Mouse (Mus musculus) neural tube, embryonic 11.5 days (tissue): Measurements from ENCODE around the gene Heatr4. TPM values are rescaled to one million over a fixed set of nuclear protein-coding genes. Genes with fewer than 3 reads are reported as not detected.
A peak's percentile ranks its signal among the peaks of the same experiment; 100 is the strongest.

Experiments used
- ATAC-seq: fragments of 200-750 bp; cut with Nextera tagmentation; 2 replicates; pipeline ENCODE4 v1.8.0; 2017; ENCODE audit warnings: moderate number of reproducible peaks, mild to moderate bottlenecking, moderate TSS enrichment, moderate library complexity; ENCODE audit not compliant: insufficient read depth, low FRiP score, low TSS enrichment
- DNase-seq: peaks from one replicate; pipeline ENCODE4 v3.0.0-alpha.2; 2015; ENCODE audit warnings: low spot score
- H3K27ac ChIP-seq: fragments of 300-500 bp; sonication (generic); 2 replicates; pipeline ENCODE4 v1.5.1; 2014; ENCODE audit warnings: low read depth, mild to moderate bottlenecking, low read length
- H3K27me3 ChIP-seq: fragments of 300-500 bp; sonication (generic); 2 replicates; pipeline ENCODE4 v1.6.1; 2014; ENCODE audit warnings: mild to moderate bottlenecking, low read length, mixed read lengths; ENCODE audit not compliant: control insufficient read depth, insufficient read depth
- H3K36me3 ChIP-seq: fragments of 300-500 bp; sonication (generic); 2 replicates; pipeline ENCODE4 v1.6.1; 2014; ENCODE audit warnings: mild to moderate bottlenecking, low read length, moderate library complexity, mixed read lengths; ENCODE audit not compliant: control insufficient read depth, insufficient read depth
- H3K4me1 ChIP-seq: fragments of 300-500 bp; sonication (generic); 2 replicates; pipeline ENCODE4 v1.6.1; 2014; ENCODE audit warnings: low read length, mixed read lengths; ENCODE audit not compliant: control insufficient read depth, insufficient read depth
- H3K4me2 ChIP-seq: fragments of 300-500 bp; sonication (generic); 2 replicates; pipeline ENCODE4 v1.6.1; 2014; ENCODE audit warnings: low read depth, mild to moderate bottlenecking, moderate library complexity
- H3K4me3 ChIP-seq: fragments of 300-500 bp; sonication (generic); 2 replicates; pipeline ENCODE4 v1.5.1; 2014; ENCODE audit warnings: low read depth, low read length
- H3K9ac ChIP-seq: fragments of 300-500 bp; sonication (generic); 2 replicates; pipeline ENCODE4 v1.6.1; 2014; ENCODE audit warnings: mild to moderate bottlenecking, low read length
- H3K9me3 ChIP-seq: fragments of 300-500 bp; sonication (generic); 2 replicates; pipeline ENCODE4 v1.6.1; 2016; ENCODE audit warnings: low read length; ENCODE audit not compliant: control insufficient read depth
- WGBS: fragments of 180-500 bp; shearing (Covaris S2); extraction: QIAGEN DNeasy Blood & Tissue Kit; methylation state at CpG from one replicate; pipeline ENCODE4 v1.1.7; 2014; 5-methylcytosine and 5-hydroxymethylcytosine counted together
- polyA plus RNA-seq: library from polyadenylated mRNA; unstranded; fragments of >200 nt; fragmentation: Nextera tagmentation; extraction: Ambion mirVana; gene quantifications from 2 replicates; pipeline ENCODE4 v1.2.1, GENCODE M21; 2014

The Heatr4 gene
- polyA plus RNA-seq, 1 experiment from 2014 or later, result not detected

DNA sequence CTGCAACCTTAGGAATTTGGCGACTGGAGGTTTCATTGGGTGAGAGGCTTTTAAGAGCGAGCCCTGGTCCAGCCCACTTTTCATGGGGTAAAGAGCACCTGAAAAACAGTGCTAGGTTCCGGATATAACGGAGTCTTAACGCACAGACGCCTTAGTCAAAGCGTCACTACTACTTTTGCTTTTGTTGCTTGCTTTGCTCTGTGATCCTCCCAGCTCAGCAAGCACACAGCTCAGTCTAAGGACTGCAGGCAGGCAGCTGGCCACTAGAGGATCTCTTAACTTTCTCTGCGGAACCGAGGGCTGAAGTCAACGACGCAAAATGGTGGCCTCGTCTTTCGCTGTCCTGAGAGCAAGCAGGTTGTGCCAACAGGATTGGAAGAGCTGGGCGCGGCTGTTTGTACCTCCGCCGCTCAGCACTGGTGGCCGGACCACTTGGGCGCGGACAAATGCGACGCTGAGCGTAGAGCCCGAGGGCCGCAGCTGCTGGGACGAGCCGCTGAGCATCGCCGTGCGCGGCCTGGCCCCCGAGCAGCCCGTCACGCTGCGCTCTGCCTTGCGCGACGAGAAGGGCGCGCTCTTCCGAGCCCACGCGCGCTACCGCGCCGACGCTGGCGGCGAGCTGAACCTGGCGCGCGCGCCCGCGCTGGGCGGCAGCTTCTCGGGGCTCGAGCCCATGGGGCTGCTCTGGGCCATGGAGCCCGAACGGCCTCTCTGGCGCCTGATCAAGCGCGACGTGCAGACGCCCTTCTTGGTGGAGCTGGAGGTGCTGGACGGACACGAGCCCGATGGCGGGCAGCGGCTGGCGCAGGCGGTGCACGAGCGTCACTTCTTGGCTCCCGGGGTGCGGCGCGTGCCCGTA lies 3.2 kb upstream of the Heatr4 start, which contains the start of gene Acot2:
TSS of gene Acot2 (plus strand) at position 279 of the 859 bp plus-strand sequence.
- H3K4me2 ChIP-seq, result peak within 1 kb of the TSS; percentile 55
- under 1% methylated on average over 78 of the region's 80 CpGs for WGBS
- H3K36me3 ChIP-seq, result no peaks in the 10 kb centered on the region
- peak within 1 kb of the TSS; percentile 54 for H3K4me3 ChIP-seq
- H3K27ac ChIP-seq, result peak within 1 kb of the TSS; percentile 72
- 0 out of 2 replicates have a peak, but pooled peaks cover 3% of the 10 kb centered on the region for H3K4me1 ChIP-seq
- peak; percentile 90 for ATAC-seq
- H3K9ac ChIP-seq, result peak within 1 kb of the TSS; percentile 77
- peak; percentile 85 for DNase-seq
- no peaks in the 10 kb centered on the region for H3K9me3 ChIP-seq
- H3K27me3 ChIP-seq, result no peaks in the 10 kb centered on the region

DNA sequence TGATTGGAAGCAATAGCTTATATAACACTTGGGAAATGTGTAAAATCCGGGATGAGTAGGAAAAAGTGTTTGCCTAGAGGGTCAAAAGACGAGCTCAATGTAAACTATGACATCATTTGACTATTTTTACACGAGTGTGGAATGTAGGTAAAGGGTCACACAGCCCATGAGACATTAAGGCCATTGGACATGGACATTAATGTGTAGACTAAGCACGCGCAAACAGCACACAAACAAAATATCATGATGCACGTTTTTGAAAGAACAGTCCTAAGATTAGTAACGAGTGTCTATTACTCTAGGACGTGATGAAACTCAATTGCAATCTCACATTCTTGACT lies 2.6 kb upstream of the Heatr4 start:
- WGBS, result 35% methylated on average over 8 of the region's 8 CpGs
- peak overlapping the region; percentile 72; the same call in 1 of the 2 replicates for H3K27ac ChIP-seq
- 0 out of 2 replicates have a peak, but pooled peaks cover 3% of the 10 kb centered on the region for H3K4me1 ChIP-seq
- no peaks in the 10 kb centered on the region for H3K9me3 ChIP-seq
- peak overlapping the region; percentile 55 for H3K4me2 ChIP-seq
- H3K27me3 ChIP-seq, result no peaks in the 10 kb centered on the region
- peak overlapping the region; percentile 54; the same call in 1 of the 2 replicates for H3K4me3 ChIP-seq
- DNase-seq (no peak), ATAC-seq (no peak)
- H3K36me3 ChIP-seq, result no peaks in the 10 kb centered on the region
- peak overlapping the region; percentile 77 for H3K9ac ChIP-seq

DNA sequence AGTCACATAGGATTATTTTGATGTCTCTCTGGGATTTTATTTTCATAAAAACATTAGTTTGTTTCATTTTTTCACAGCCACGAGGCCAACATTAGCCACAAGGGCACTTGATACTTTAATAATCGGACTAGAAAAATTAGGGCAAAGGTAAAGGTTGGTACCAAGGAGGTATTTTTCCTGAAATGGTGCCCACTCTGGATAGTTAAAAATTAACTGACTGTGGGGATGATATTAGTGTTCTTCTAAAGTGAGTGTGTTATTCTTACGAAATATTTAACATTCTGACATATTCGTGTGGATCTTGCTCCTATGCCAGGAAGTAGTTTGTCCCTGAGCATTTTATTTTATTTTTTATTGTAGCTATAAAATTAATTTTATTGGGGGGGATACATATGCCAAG lies 3.0 kb downstream of the Heatr4 start:
- DNase-seq, result no peak
- Histone ChIP-seq H3K4me1 (no peaks in the 10 kb centered on the region), H3K9ac (no peak overlapping the region), H3K27me3 (no peaks in the 10 kb centered on the region), H3K4me2 (no peak overlapping the region), H3K4me3 (no peak overlapping the region), H3K27ac (no peak overlapping the region), H3K9me3 (no peaks in the 10 kb centered on the region), H3K36me3 (no peaks in the 10 kb centered on the region)
- no peak for ATAC-seq
- 90% methylated on average over 4 of the region's 4 CpGs for WGBS

DNA sequence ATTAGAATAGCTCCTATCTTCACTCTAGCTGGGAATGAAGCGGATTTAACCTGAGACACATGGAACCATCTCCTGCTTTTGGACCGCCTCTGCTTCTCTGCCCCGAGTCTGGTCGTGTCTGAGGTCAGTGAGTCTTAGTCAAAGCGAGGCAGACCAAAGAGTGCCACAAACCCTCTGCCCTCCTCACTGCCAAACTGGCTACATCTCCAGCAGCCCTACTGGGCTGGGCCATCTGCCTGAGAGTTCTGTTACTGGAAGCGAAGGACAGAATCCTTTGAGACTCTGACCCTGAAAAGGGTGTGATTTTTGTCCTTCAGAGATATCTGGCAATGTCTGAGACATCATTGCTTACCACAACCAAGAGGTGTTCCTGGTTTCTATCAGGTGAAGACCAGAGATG lies 5.8 kb downstream of the Heatr4 start:
- Histone ChIP-seq H3K9ac (no peak overlapping the region), H3K36me3 (no peaks in the 10 kb centered on the region), H3K27me3 (no peaks in the 10 kb centered on the region), H3K4me3 (no peak overlapping the region), H3K27ac (no peak overlapping the region), H3K4me1 (no peaks in the 10 kb centered on the region), H3K4me2 (no peak overlapping the region), H3K9me3 (peaks cover 5% of the 10 kb centered on the region; the same call in 1 of the 2 replicates)
- WGBS, result 89% methylated on average over 6 of the region's 6 CpGs
- DNase-seq (no peak), ATAC-seq (no peak)

DNA sequence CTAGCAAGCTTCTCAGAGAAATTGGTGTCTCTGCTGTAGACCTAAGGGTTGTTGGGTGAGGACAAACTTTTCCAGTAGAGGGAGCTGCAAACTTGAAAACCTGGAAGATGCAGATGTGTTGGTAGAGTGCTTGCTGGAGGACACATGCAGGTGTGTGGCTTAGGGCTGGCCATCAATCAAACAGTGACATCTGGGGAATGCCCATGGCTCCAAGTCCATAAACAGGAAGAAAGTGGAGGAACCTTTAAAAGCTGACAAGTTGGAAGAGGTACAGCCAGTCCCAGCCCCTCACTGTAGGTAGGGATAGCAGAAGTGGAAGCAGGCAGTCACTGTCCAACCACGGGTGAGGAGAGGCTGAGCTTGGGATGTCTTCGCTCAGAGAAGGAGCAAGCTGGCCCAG lies 12.5 kb downstream of the Heatr4 start:
- H3K4me2 ChIP-seq, result no peak overlapping the region
- no peaks in the 10 kb centered on the region for H3K36me3 ChIP-seq
- H3K27me3 ChIP-seq, result no peaks in the 10 kb centered on the region
- H3K9ac ChIP-seq, result no peak overlapping the region
- H3K4me1 ChIP-seq, result no peaks in the 10 kb centered on the region
- peak; percentile 24 for DNase-seq
- H3K4me3 ChIP-seq, result no peak overlapping the region
- ATAC-seq, result no peak
- 68% methylated on average over 2 of the region's 2 CpGs for WGBS
- H3K9me3 ChIP-seq, result peaks cover 5% of the 10 kb centered on the region; the same call in 1 of the 2 replicates
- no peak overlapping the region for H3K27ac ChIP-seq

DNA sequence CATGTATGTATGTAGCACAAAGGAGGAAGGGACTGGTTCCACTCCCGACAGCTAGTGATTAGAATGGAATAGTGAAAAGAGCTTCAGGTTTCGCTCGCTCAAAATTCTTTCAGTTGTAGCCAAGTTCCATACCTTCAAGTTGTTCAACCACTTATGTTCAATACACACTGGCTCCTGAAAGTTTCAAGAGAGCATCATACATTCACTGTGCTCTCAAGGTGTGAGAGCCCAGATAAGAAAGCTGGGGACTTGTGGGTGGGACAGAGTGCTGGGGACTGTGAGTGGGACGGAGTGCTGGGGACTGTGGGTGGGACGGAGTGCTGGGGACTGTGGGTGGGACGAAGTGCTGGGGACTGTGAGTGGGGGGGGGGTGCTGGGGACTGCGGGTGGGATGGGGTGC lies 19.4 kb downstream of the Heatr4 start:
- Histone ChIP-seq H3K9ac (no peak overlapping the region), H3K9me3 (no peaks in the 10 kb centered on the region), H3K27me3 (no peaks in the 10 kb centered on the region), H3K36me3 (no peaks in the 10 kb centered on the region), H3K4me1 (no peaks in the 10 kb centered on the region), H3K27ac (no peak overlapping the region), H3K4me2 (no peak overlapping the region), H3K4me3 (no peak overlapping the region)
- 80% methylated on average over 7 of the region's 7 CpGs for WGBS
- no peak for ATAC-seq
- no peak for DNase-seq

- Histone ChIP-seq H3K4me2 (no peak overlapping the region), H3K9ac (no peak overlapping the region), H3K36me3 (no peaks in the 10 kb centered on the region), H3K4me1 (no peaks in the 10 kb centered on the region), H3K27me3 (no peaks in the 10 kb centered on the region), H3K27ac (no peak overlapping the region), H3K4me3 (no peak overlapping the region), H3K9me3 (no peaks in the 10 kb centered on the region)
- no peak for DNase-seq
- no peak for ATAC-seq
- 95% methylated on average over 9 of the region's 9 CpGs for WGBS
Observed at GRCm38 (mm10) chr12:83958278-83958677, 26.4 kb downstream of the Heatr4 start.

DNA sequence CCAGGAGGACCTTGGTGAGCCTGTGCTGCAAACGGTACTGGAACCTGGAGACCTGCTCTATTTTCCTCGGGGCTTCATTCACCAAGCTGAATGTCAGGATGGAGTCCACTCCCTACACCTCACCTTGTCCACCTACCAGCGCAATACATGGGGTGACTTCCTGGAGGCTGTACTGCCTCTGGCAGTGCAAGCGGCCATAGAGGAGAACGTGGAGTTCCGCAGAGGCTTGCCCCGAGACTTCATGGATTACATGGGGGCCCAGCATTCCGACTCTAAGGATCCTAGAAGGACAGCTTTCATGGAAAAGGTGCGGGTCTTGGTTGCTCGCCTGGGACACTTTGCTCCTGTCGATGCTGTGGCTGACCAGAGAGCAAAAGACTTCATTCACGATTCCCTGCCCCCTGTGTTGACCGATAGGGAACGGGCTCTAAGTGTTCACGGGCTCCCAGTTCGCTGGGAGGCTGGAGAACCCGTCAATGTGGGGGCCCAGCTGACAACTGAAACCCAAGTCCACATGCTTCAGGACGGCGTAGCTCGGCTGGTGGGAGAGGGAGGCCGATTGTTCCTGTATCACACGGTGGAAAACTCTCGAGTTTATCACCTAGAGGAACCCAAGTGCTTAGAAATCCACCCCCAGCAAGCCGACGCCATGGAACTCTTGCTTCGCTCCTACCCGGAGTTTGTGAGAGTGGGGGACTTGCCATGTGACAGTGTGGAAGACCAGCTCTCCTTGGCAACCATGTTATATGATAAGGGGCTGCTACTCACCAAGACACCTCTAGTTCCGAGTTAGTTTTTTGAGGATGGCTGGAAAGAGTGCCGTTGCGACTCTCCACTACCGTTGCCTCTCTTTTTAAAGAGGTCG lies 32.7 kb downstream of the Heatr4 start:
- Histone ChIP-seq H3K27ac (no peak overlapping the region), H3K27me3 (no peaks in the 10 kb centered on the region), H3K36me3 (no peaks in the 10 kb centered on the region), H3K9ac (peak overlapping the region; percentile 80), H3K4me1 (peaks cover 10% of the 10 kb centered on the region), H3K9me3 (no peaks in the 10 kb centered on the region), H3K4me2 (peak overlapping the region; percentile 96), H3K4me3 (peak overlapping the region; percentile 88)
- WGBS, result 67% methylated on average over 32 of the region's 32 CpGs
- ATAC-seq (no peak), DNase-seq (no peak)
